Mouse (Mus musculus) frontal cortex, adult 2 months (tissue): ENCODE data around the gene App. TPM values are rescaled to one million over a fixed set of nuclear protein-coding genes. Genes with fewer than 3 reads are reported as not detected.

Experiments
- DNase-seq, 2 experiments: peaks; one replicate each; pipeline ENCODE4 v3.0.0; 2022; ENCODE audit warnings: low spot score in 1 of 2; ENCODE audit errors: extremely low spot score in 1 of 2
- polyA plus RNA-seq: library from polyadenylated mRNA; depleted of rRNA; stranded (reverse); fragments of >200 nt; gene quantifications from 2 replicates; pipeline ENCODE4 v1.2.3, GENCODE M21; 2012

The App gene
- polyA plus RNA-seq, 1 experiment: 922 TPM

DNA sequence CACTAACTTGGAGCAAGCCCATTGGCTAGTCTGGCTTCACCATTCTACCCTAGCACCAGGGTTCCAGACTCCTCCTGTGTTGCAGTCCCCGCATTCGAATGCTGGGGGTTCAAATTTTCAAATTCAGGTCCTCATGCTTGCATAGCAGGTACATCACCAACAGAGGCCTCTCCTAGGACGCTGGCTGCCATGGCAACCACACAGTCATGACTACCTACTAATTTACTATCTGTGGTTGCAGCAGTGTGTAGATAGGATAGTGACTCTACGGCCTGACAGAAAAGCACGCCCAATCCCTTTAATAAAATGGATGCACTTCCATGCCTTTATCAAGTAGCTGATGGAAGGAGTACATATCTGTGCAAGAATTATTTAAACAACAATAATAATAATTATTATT, 137.8 kb downstream of the App start:
- DNase-seq: no peak

DNA sequence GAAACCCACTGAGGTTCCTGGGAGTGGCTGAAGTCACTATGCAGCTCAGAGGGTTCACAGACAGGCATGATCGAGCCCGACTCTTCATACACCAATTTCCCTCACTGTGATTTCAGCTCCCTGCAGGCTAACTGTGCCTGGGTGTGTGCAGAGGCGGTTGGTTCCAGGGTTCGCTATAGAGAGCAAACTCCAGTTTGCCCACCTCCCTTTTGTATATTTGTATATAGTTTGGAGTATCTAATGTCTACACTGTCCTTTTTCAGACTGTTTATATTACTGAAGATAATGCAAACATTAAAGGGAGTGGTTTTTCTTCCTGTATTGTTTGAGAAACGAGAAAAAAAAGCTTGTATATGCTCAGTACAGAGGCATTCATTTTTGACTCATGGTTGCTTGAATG, 139.8 kb downstream of the App start:
- DNase-seq: no peak

DNA sequence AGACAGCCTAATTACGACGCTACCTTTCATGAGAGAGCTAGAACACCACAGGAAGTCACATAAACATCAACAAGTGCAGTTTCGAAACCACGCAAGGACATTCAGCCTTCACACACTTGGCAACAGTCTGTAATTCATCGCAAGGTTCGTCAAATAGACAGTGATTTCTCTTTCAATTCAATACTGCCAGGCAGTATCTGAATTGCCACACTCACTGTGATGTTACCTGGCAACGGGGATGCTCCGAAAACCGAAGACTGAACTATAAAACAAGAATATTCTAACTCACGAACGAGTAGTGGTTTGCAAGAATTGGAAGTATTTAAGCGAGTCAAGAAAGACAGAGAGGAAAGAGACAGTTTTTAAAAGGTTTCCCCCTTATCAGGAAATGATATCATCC, 142.8 kb downstream of the App start:
- no peak for DNase-seq

DNA sequence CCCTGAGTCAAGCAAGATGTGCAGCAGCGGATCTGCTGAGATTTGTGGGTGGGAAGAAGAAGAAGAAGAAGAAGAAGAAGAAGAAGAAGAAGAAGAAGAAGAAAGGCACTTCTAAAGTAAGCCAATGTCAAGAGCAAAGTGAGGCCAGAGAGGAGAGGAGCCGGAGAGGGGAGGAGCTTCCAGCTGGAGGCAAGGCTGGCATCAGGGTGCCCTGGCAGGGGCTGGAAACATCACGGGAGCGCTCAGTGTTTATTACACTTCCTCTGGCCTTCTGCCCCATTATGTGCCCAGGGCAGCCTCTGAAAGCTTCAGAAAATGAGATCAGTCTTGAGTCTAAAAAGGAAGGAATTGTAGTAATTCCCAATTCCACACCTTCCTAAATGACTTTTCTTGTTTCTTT, 145.2 kb downstream of the App start:
- DNase-seq: no peak

DNA sequence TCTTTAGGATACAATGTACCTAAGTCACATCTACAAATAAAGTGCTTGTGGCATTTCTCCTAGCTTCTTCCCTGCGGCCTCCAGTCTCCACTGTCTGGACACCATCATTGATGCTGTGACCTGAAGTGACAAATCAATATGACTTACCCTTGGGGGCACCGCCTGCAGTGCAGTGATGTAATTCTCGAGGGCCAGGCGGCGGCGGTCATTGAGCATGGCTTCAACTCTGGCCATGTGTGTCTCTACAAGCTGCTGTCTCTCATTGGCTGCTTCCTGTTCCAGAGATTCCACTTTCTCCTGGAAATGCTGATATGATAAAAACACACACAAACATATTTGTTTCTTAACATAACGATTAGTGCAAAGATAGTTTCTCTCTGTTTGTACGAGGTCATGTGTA, 148.9 kb downstream of the App start:
- no peak for DNase-seq

DNA sequence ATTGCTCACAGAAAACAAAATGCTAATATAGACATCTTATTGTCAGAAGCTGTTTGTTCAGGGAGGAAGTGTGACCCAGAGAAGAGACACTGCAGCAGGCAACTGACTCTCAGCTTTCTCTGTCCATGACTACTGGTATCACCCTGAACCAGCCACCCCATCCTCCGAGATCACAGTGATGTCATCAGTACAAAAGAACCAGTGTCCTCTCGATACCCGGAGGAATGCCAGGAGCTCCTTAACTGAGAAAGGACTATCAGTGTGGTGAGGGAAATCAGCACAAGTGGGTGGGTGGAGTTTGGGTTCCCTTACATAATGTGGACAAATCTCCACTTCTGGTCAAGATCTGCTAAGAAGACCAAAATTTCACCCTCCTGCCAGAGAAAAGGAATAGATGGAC, 150.5 kb downstream of the App start:
- peak; percentile 41 to 63 for DNase-seq

DNA sequence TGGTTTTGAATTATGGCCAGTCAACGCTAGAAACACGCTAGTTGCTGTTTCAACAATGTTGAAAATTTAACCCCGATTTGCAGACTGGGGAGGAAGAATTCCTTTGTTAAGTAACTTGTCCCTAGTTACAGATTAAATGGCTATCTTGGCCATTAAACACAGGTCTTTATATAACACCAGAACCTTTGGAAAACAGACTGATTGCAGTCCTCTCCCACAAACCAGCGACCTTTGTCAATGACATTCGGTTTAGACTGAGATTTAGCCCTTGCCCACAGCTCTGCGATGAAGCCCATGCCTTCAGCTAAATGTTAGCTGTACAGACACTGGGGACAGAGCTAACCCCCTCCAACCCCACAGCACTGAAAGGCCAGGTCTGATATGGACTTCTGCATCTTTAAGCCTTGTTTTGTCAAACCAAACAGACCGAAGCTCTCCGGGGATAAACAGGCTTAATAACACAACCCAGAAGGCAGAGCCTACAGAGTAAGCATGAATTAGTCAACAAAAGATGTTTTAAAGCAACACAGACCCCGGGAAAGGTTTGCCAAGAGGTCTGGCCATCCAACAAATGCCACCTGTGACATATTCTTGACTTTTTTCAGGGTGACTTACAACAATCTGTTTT, 152.8 kb downstream of the App start:
- no peak for DNase-seq

DNA sequence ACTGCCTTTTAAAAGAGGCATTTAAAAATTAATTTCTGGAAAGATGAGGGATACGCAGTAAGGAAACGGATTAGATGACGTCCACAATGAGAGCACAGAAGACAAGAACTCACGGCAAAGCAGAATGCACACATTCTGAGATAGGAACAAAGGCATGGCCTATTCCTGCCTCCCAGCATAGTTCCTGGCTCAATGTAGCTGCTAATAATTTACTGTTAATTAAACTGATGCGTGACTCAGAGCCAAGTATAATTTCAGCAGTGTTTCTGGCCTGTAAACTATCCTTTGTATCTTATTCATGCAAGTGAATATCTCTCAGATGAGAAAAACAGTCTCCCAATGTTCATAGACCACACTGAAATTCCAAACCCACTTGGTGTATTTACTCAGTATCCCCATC, 154.3 kb downstream of the App start:
- DNase-seq: no peak

DNA sequence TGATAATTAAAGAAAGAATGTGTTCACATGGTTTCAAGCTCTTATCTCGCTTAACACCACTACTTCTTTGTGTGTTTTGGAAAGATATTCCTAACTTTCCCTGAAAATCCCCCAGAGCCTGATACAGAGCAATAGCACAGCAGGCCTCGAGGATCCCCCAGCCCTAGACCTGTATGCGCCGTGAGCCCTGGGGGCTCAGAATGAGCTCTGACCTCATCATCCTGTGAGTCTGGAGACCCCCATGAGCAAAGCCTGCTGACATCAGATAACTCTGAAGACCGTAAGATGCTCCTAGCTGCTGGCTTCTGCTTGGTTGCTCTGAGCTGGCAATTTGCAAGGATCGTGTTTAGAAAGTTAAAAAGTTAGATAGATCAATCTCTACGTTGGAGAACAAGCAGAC, 155.7 kb downstream of the App start:
- DNase-seq: no peak

DNA sequence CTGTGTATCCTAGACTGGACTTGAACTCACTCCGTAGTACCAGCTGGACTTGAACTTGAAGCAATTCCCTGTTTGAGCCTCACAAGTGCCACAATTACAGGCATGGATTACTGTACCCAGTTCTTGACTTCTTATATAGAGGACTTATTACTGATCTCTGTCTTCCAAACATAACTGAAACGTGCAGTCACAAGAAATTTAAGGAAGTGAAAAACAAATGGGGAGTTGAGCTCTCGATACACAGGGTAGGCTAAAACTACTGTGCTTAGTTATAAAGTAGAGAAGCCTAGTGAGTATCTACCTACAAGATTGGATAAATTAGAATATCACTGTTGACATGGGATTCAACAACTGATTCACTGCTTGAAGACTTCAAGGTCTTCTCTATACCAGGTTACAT, 160.9 kb downstream of the App start:
- no peak for DNase-seq

DNA sequence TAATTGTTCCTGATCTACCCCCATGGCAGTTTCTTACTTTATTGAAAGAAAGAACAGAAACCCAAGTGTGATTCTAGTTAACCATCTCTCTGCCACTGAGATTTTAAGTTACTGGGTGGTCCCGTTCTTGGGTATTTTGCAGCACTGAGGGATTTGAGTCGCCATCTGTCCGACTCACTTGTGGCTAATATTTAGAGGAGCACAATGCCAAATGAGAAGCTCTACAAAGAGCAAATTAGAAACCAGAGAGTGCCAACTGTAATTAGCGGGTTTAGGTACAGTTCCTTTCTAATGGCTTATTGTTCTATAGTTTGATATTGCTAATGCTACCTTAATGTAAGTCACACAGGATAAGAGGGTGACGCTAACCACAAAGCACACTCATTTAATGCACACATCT, 161.4 kb downstream of the App start:
- DNase-seq: no peak

DNA sequence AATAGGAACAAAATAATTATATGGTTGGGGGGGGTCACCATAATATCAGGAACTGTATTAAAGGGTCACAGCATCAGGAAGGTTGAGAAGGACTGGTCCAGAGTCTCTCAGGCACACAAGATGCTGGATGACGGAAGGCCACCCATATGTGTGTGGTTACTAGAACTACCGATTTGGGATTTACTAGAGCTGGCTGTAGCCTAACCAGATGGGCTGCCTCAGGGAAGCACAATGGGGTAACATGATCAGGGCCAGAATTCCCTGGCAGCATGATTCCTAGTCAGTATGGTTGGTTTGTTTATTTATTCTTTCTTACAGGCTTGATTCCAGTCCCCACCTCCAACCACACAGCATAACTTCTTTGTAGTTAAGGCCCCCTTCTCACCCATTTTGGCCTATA, 162.9 kb downstream of the App start:
- no peak for DNase-seq

DNA sequence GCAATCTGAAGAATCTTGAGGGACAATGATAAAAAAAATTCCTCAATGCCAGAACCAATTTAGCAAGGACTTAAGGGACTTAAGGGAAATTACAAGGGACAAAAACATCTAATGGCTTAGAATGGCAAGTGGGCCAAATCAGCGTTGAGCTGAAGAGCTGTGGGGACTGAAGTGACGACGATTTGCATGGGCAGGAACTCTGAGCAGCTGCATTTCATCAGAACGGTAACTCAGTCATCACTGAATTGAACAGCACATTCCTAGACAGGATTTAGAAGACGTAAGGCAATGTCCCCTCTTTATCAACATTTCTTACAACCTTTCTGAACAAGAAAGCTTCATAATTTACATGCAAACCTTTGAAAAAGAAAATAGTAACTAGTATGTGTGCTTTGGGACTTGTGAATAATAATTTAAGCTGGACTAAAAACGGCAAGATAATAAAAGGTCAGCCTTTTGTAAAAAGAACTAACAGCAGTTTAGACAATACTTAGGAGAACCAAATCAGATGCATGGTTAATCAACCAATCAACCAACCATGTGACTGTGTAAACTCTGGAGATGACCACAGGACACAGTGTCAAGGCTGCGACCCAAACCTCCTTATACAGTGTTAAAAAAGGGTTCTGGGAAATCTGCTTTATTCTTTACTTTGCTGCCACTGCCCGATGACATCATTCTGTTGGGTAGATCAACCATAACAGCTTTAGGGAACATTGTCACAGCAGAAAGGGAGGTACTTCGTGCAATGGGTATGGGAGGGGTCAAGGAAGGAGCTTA, 164.5 kb downstream of the App start:
- DNase-seq: no peak

DNA sequence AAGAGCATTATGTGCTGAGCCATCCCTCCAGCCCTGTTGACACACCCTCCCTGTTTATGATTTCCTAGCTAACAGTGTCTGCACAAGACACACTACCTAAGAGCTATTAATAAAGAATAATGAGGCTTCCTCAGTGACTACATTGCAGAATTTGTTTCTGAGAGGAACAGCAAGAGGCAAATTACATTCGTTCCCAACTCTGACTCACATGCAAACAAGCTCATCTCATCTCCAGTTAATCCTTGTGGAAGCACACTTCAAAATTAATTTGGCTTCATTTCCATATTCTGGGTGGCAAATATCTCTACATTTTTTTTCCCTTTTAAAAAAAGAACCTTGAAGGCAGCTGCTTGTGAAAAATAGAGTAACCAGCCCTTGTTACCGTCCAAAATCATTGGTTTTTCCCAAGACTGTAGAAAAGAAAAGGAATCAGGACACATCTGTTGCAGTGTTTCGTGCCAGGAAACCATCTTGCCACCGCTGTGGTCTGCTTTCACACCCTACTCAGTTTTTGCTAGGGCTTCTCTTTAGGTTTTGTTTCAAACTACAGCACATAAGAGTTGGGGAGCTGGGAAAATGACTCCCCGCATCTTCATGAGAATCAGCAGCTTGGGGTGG, 171.5 kb downstream of the App start:
- DNase-seq: peak; percentile 79 to 90

DNA sequence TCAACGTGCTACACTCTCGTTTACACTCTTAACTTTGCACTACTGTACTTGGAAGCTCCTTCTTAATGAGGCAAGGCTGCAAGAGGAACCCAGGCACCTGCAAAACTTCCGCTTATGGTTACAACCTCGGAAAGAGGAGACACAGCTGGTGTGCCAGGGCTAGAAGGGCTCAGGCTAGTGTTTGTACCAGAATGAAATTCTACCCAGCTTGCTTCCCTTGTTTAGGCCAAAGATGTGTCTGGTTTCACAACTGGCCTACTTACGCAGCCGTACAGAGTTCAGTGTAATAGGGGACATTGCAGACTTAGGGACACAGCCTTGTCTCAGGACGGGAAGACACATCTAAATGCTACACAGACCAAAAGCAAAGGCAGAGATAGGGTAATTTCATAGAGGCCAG, 173.3 kb downstream of the App start:
- DNase-seq: no peak

DNA sequence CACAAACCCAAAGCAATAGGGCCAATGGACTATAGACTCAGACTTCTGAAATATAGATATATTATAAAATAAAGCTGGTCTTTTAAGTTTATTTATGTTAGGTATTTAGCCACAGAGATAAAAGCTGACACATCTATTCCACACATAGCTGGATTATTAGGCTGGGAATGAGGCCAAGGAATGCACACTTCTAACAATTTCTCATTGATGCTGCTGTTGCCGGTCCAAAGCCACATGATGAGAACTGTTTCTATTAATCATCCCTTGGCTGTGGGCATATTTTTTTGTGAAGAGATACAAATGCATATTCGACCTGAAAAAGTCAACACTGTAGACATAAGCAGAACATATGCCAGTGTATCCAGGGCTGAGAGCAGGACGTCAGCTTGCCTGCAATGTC, 176.0 kb downstream of the App start:
- no peak for DNase-seq

DNA sequence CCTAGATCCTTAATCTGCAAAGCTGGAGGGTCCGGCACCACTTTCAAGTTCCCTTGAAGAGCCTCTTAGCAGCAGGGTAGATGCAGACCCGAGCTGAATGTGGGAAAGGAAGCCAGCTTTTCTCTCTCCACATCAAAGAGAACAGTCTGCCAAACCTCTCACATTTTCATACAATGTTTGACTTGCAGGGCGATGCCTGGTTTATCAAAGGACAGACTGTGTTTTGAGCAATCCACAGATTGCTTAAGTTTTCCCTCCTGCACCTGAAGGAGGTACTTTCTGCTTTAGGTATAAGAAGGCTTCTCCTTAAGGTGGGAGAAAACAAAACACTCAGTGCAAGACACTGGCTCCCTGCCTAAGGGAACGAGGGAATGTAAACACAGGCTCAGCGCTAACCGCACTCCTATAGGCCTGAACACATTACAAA, 178.1 kb downstream of the App start:
- DNase-seq: no peak

DNA sequence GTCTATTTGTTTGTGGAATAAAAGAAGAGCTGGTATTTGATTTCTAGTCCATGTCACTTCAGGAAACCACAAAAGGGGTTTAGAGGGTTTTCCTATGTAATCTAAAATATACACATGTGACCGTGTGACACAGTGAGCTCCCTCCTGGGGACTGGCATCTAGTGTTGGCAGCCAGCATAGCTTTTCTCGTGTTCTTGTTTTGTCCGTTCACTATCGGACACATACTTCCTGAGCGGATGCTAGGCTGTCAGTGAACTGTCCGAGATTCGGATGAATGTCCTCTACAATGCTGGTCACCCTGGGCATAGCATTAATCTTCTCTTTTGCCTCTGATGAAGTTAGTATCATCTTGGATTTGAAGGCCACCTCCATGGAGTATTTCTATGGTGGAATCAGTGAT, 180.7 kb downstream of the App start:
- DNase-seq: no peak

DNA sequence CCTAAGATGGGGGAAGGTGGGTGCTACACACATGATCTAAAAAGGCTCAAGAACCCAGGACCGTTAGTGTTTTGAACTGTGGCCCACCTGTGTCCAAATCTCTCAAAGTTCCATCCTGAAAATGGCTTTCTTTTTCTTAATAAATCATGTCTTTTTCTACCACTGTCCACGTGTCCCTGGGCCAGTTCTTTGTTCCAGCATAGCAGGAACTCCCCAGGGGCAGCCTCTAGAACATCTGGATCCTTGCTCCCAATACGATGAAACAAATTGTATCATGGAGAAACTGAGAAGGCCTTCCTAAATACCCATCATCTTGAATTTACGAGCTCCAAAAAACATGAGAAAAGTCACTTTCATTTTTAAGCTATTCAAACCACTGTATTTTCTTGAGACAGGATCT, 182.6 kb downstream of the App start:
- no peak for DNase-seq

DNA sequence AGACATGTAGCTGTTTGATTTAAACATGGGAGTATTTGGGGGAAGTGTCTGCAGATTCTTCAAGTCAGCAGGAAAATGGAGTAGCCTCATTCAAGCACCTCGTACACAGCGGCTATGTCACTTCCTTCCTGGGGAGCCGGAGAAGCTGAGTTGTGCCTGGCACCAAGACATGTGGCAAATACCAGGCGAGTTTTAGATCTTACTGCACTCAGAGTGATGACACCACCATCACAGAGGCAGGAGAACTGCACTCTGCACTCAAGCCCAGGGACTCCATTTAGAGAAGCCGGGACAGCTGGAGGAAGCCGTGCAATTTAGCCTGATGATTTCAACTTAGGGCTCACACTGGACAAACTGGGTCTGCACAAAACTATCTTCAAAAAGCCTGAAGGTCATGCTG, 183.6 kb downstream of the App start:
- no peak for DNase-seq

DNA sequence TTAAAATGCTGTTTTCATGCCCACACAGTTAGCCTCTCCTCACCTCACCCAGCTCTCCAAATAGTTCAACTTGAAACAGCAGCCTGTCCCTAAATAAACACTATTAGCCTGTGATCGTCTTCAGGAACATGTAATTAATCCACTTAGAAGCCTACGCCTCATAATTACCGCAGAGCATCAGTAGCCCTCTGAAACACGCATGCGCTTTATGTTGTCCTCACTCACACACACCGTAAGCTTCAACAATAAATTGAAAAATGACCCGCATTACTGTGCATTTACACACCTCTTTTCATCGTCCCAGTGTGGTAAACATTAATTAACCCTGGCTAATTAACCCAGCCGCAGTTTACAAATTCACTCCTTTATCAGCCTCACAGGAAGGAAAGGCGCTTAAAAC, 184.1 kb downstream of the App start:
- no peak for DNase-seq

DNA sequence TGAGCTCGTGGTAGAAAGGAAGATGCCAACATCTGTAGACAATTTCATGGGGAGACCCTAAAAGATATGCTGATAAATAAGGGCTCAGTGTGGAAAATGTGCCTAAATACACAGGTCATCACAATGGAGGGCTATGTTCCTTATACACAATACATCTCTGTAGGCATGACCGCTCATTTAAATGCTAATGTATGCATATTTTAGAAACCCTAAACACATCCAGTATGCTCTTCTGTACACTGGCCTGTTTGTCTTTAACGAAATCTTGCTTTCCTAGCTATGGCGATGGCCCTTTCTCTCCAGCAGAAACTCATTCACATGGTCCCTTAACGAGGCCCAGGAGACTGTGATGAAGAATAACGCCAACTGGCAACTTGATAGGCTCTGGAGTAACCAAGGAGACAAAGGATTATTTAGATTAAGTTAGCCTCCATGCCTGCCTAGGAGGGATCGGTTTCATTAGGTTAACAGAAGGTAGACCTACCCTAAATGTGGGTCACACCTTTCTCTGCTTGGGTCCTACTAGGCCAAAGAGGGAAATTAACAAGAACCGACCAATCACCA, 185.8 kb downstream of the App start:
- no peak for DNase-seq
